Mouse (Mus musculus) ES-Bruce4 (cell line): ENCODE measurements around the gene Heatr5a. TPM values are rescaled to one million over a fixed set of nuclear protein-coding genes. Genes with fewer than 3 reads are reported as not detected.

Experiments used
- H3K27ac ChIP-seq: 2 replicates; pipeline ENCODE4 v1.5.1; 2012; ENCODE audit warnings: low read length, inconsistent platforms; ENCODE audit not compliant: insufficient read depth
- H3K27me3 ChIP-seq: 2 replicates; pipeline ENCODE4 v1.6.1; 2012; ENCODE audit warnings: mild to moderate bottlenecking, low read length, inconsistent platforms; ENCODE audit not compliant: control insufficient read depth, poor library complexity, insufficient read depth, severe bottlenecking
- H3K36me3 ChIP-seq: 2 replicates; pipeline ENCODE4 v1.6.1; 2012; ENCODE audit warnings: inconsistent platforms, mild to moderate bottlenecking, low read length, moderate library complexity; ENCODE audit not compliant: control insufficient read depth, poor library complexity, insufficient read depth, severe bottlenecking
- H3K4me1 ChIP-seq: one replicate; pipeline ENCODE4 v1.8.1; 2011; ENCODE audit warnings: low read length; ENCODE audit not compliant: control insufficient read depth, insufficient read depth
- H3K4me3 ChIP-seq: 2 replicates; pipeline ENCODE4 v1.5.1; 2011; ENCODE audit warnings: low read depth, mild to moderate bottlenecking, low read length
- H3K9ac ChIP-seq: 2 replicates; pipeline ENCODE4 v1.6.1; 2012; ENCODE audit warnings: low read depth, mild to moderate bottlenecking, inconsistent platforms; ENCODE audit not compliant: poor library complexity, severe bottlenecking
- H3K9me3 ChIP-seq: replicated peaks from 2 replicates; pipeline ENCODE4 v1.6.1; 2012; ENCODE audit warnings: mild to moderate bottlenecking, low read length, inconsistent platforms; ENCODE audit not compliant: control insufficient read depth, poor library complexity, insufficient read depth, severe bottlenecking
- CTCF ChIP-seq: IDR thresholded peaks from one replicate; pipeline ENCODE4 v1.8.1; 2011; ENCODE audit warnings: low read depth, low read length
- EP300 ChIP-seq: IDR thresholded peaks from 2 replicates; pipeline ENCODE4 v1.6.1; 2011; ENCODE audit warnings: low read depth, low read length; ENCODE audit not compliant: insufficient read depth
- POLR2A ChIP-seq: IDR thresholded peaks from one replicate; pipeline ENCODE4 v1.8.1; 2011; ENCODE audit warnings: low read length; ENCODE audit not compliant: insufficient read depth
- polyA plus RNA-seq: library from polyadenylated mRNA; stranded (reverse); fragments of >200 nt; gene quantifications from 2 replicates; pipeline ENCODE4 v1.2.4, GENCODE M21; 2011; ENCODE audit warnings: low read depth; ENCODE audit not compliant: missing spikeins, insufficient read depth, insufficient read length

Heatr5a gene
- polyA plus RNA-seq, 1 experiment, result 36.3 TPM

- Histone ChIP-seq H3K9me3 (no peaks in the 10 kb centered on the region), H3K27ac (no peak overlapping the region), H3K4me3 (no peak overlapping the region), H3K27me3 (no peaks in the 10 kb centered on the region), H3K36me3 (peaks cover 8% of the 10 kb centered on the region), H3K4me1 (no peaks in the 10 kb centered on the region), H3K9ac (no peak overlapping the region)
- no peak for TF ChIP-seq CTCF
Observed at GRCm38 (mm10) chr12:51886369-51886768, 84.8 kb downstream of the Heatr5a start.

- no peaks in the 10 kb centered on the region for H3K27me3 ChIP-seq
- H3K36me3 ChIP-seq, result peaks cover 10% of the 10 kb centered on the region
- no peak overlapping the region for H3K4me3 ChIP-seq
- H3K9me3 ChIP-seq, result no peaks in the 10 kb centered on the region
- TF ChIP-seq EP300 (no peak), CTCF (no peak), POLR2A (no peak)
- no peaks in the 10 kb centered on the region for H3K4me1 ChIP-seq
- H3K9ac ChIP-seq, result no peak overlapping the region
- H3K27ac ChIP-seq, result no peak overlapping the region
Observed at GRCm38 (mm10) chr12:51884801-51885200, 86.3 kb downstream of the Heatr5a start.

- TF ChIP-seq EP300 (no peak), POLR2A (no peak), CTCF (no peak)
- Histone ChIP-seq H3K36me3 (peaks cover 8% of the 10 kb centered on the region), H3K9ac (no peak overlapping the region), H3K27me3 (no peaks in the 10 kb centered on the region), H3K27ac (no peak overlapping the region), H3K9me3 (no peaks in the 10 kb centered on the region), H3K4me1 (no peaks in the 10 kb centered on the region), H3K4me3 (no peak overlapping the region)
Observed at GRCm38 (mm10) chr12:51883297-51883805, 87.8 kb downstream of the Heatr5a start.

DNA sequence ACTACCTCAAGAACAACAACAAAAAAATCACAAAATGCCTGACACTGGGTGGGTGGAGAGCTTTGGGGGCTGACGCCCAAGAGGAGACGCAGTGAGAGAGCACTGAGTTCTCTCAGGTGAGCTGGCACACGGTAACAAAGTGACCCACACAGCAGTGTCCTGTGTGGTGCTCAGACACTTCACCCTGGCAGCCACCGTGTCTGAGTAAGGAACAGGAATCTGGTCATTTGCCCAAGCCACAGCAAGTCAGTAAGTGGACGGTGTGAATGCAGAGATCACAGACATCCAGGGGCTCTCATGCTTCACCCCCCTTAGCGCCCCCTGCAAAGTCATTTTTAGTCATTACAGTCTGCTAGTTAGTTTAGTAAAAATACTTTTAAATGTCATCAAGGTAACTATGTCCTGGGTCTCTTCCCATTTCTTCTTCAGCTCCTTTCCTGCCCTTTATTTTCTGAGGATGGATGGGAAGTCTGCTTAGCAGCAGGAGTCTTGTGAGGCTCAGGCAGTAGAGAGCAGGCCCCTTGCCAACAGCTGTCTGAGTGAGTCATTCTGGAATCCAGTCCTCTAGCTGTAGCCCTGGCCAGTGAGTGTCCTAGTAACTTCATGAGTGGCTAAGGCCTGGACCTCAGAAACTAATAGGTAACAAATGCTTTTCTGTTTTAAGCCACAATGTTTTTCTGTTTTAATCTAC, 88.4 kb downstream of the Heatr5a start:
- H3K36me3 ChIP-seq, result peaks cover 8% of the 10 kb centered on the region
- no peak overlapping the region for H3K27ac ChIP-seq
- TF ChIP-seq CTCF, result no peak
- no peak for TF ChIP-seq EP300
- no peak for TF ChIP-seq POLR2A
- H3K9me3 ChIP-seq, result no peaks in the 10 kb centered on the region
- no peaks in the 10 kb centered on the region for H3K4me1 ChIP-seq
- H3K27me3 ChIP-seq, result no peaks in the 10 kb centered on the region
- no peak overlapping the region for H3K9ac ChIP-seq
- H3K4me3 ChIP-seq, result no peak overlapping the region

GRCm38 (mm10) chr12:51881775-51882174, 89.3 kb downstream of the Heatr5a start:
- H3K9ac ChIP-seq, result no peak overlapping the region
- H3K36me3 ChIP-seq, result peaks cover 8% of the 10 kb centered on the region
- TF ChIP-seq CTCF (no peak), POLR2A (no peak), EP300 (no peak)
- peaks cover 2% of the 10 kb centered on the region for H3K4me1 ChIP-seq
- H3K9me3 ChIP-seq, result no peaks in the 10 kb centered on the region
- H3K27me3 ChIP-seq, result no peaks in the 10 kb centered on the region
- H3K4me3 ChIP-seq, result no peak overlapping the region
- H3K27ac ChIP-seq, result no peak overlapping the region

DNA sequence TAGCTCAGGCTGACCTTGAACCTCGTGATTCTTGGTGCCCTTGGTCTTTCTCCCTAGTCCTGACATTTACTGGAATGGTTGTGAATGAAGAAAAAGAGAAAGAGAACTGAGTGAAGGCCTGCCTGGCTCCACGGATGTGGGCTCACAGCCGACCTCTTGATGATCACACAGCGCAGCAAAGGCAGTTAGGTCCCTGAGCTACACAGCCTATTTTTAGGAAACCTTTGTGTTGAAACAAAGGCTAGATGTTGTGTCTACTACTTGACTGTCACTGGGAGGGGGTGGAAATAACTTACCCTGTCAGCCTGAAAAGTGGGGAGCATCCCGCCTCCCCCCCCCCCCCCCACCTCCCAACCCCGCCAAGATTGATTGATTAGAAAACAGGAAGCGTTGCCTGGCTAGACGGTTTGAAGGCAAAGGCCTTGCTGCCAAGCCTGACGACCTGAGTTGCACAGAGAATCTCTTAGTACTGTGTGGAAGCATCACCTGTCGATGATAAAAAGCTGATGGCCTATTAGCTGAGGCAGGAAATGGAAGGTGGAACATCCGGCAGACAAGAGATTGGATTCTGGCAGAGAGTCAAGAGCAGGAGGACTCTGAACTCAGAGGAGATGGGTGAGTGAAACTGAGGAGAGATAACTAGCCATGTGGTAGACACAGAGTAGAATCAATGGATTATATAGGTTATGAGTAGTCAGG, 99.5 kb downstream of the Heatr5a start:
- Histone ChIP-seq H3K9ac (no peak overlapping the region), H3K9me3 (no peaks in the 10 kb centered on the region), H3K27me3 (no peaks in the 10 kb centered on the region), H3K27ac (no peak overlapping the region), H3K36me3 (no peaks in the 10 kb centered on the region), H3K4me1 (peaks cover 3% of the 10 kb centered on the region), H3K4me3 (no peak overlapping the region)
- TF ChIP-seq POLR2A (no peak), CTCF (no peak), EP300 (no peak)
